Mouse (Mus musculus) left cerebral cortex, adult 18-20 months (tissue): ENCODE measurements around the gene Nek5. TPM values are rescaled to one million over a fixed set of nuclear protein-coding genes. Genes with fewer than 3 reads are reported as not detected.

Source experiments
- DNase-seq, 2 experiments: peaks; one replicate each; pipeline ENCODE4 v3.0.0; 2021 to 2022; ENCODE audit warnings: low spot score in 2 of 2, mixed read lengths in 1 of 2
- total RNA-seq, 2 experiments: library from RNA; stranded (reverse); gene quantifications; 2 replicates each; pipeline ENCODE4 v1.2.3; 2021

Gene Nek5
- total RNA-seq, 2 experiments from 2014 or later: not detected

DNA sequence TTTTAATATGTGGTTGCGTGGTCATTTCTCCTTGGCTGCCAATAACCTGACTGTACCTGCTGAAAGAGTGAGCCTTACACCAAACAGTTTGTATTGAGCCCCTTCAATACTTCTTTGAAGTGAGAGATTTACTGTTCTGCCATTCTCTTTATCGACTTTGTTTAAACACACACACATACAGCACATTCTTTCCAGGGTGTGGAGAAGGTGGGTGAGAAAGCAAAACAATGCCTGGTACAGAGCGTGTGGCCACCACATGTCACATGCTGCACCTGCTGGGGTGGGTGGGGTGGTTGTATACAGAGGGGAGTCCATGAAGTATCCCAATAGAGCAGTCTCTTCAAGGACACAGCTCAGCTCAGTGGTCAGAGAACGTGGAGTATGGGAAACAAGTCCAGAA, 99.6 kb downstream of the Nek5 start:
- DNase-seq: no peak

Other genes starting within 250 kb of the Nek5 start
- gene Defb9, start 239.6 kb downstream of the Nek5 start, total RNA-seq: not detected
- not detected for gene Defb11, start 218.6 kb downstream of the Nek5 start, total RNA-seq
- gene Defb15, start 192.3 kb downstream of the Nek5 start, total RNA-seq: not detected
- not detected for gene Defb35, start 186.7 kb downstream of the Nek5 start, total RNA-seq
- not detected for gene Defb13, start 178.3 kb downstream of the Nek5 start, total RNA-seq
- not detected for gene Fam90a1a, start 166.3 kb downstream of the Nek5 start, total RNA-seq
- gene Ccdc70, start 155.3 kb downstream of the Nek5 start, total RNA-seq: not detected
- 1 to 10 TPM; 1.4 to 2.0 TPM for gene Atp7b, start 64.7 kb downstream of the Nek5 start, total RNA-seq
- gene Alg11, start 64.3 kb downstream of the Nek5 start, total RNA-seq: 10 to 100 TPM; 29.6 to 36.1 TPM
- 1 to 10 TPM; 1.8 to 1.9 TPM for gene Nek3, start 41.4 kb upstream of the Nek5 start, total RNA-seq
- under 1 TPM; 0.14 to 0.42 TPM for gene Ckap2, start 60.8 kb upstream of the Nek5 start, total RNA-seq
- gene Vps36, start 67.8 kb upstream of the Nek5 start, total RNA-seq: 10 to 100 TPM; 20.4 to 24.1 TPM
- 1 to 10 TPM; 3.2 to 3.6 TPM for gene Thsd1, start 102.3 kb upstream of the Nek5 start, total RNA-seq
- gene Tpte, start 158.4 kb upstream of the Nek5 start, total RNA-seq: not detected